Mouse (Mus musculus): ENCODE data around the gene Sema5b. TPM values are rescaled to one million over a fixed set of nuclear protein-coding genes. Genes with fewer than 3 reads are reported as not detected.

Gene Sema5b
- total and polyA plus RNA-seq, 3 experiments: not detected

GRCm38 (mm10) chr16:35630470-35631183, 89.7 kb downstream of the Sema5b start:
- H3K79me2 ChIP-seq (ENCODE audit: control insufficient read depth, insufficient read depth, low read length, poor library complexity): no peaks in the 10 kb centered on the region
- H3K4me1 ChIP-seq (ENCODE audit: control insufficient read depth in 1 of 2, insufficient read depth in 2 of 2, low read length in 2 of 2): no peaks in the 10 kb centered on the region
- H3K27ac ChIP-seq (ENCODE audit: control insufficient read depth, low read depth, low read length): no peak overlapping the region
- H3K9me3 ChIP-seq (replicated peaks; ENCODE audit: insufficient read depth, low read length): no peaks in the 10 kb centered on the region
- TF ChIP-seq ZC3H11A (IDR thresholded peaks at IDR 0.05; ENCODE audit: low read depth, low read length): no peak
- TF ChIP-seq KAT2A (conservative IDR thresholded peaks at IDR 0.05; ENCODE audit: low read depth, low read length): no peak
- no peak for TF ChIP-seq ZKSCAN1 (IDR thresholded peaks at IDR 0.05; ENCODE audit: low read depth, low read length)
- no peak for TF ChIP-seq POLR2AphosphoS2 (IDR thresholded peaks at IDR 0.05; ENCODE audit: low read length)
- TF ChIP-seq GABPA (IDR thresholded peaks at IDR 0.05; ENCODE audit: low read depth, low read length): no peak
- DNase-seq (ENCODE audit: low read depth, low spot score): no peak
- no peak overlapping the region for H3K4me3 ChIP-seq (ENCODE audit: control insufficient read depth in 1 of 2, insufficient read depth in 1 of 2, low read depth in 2 of 2, low read length in 2 of 2)
- H3K9ac ChIP-seq (ENCODE audit: control insufficient read depth, low read depth, low read length, poor library complexity, severe bottlenecking): no peak overlapping the region
- no peaks in the 10 kb centered on the region for H3K27me3 ChIP-seq (ENCODE audit: control insufficient read depth in 1 of 2, insufficient read depth in 2 of 2, low read length in 2 of 2)
- no peaks in the 10 kb centered on the region for H3K36me3 ChIP-seq (ENCODE audit: control insufficient read depth in 1 of 2, insufficient read depth in 2 of 2, low read length in 2 of 2)

- no peak for TF ChIP-seq TCF12 (IDR thresholded peaks at IDR 0.05; ENCODE audit: low read depth, low read length)
- TF ChIP-seq NELFE (IDR thresholded peaks at IDR 0.05; ENCODE audit: low read depth, low read length): no peak
- TF ChIP-seq ZKSCAN1 (IDR thresholded peaks at IDR 0.05; ENCODE audit: low read depth, low read length): no peak
- TF ChIP-seq JUND (IDR thresholded peaks at IDR 0.05; ENCODE audit: low read depth, low read length): no peak
- TF ChIP-seq MEF2A (IDR thresholded peaks at IDR 0.05; ENCODE audit: extremely low read depth, insufficient replicate concordance, low read depth, low read length, poor library complexity, severe bottlenecking): no peak
- TF ChIP-seq POLR2A (IDR thresholded peaks at IDR 0.05; ENCODE audit: control insufficient read depth in 1 of 2, insufficient read depth in 1 of 2, low read depth in 1 of 2, low read length in 2 of 2, poor library complexity in 1 of 2): no peak
- no peak for TF ChIP-seq ZC3H11A (IDR thresholded peaks at IDR 0.05; ENCODE audit: low read depth, low read length)
- no peak for TF ChIP-seq CHD1 (IDR thresholded peaks at IDR 0.05; ENCODE audit: low read depth, low read length)
- TF ChIP-seq HCFC1 (IDR thresholded peaks at IDR 0.05; ENCODE audit: low read depth, low read length): no peak
- TF ChIP-seq E2F4 (IDR thresholded peaks at IDR 0.05; ENCODE audit: borderline replicate concordance, low read depth, low read length): no peak
- Histone ChIP-seq H3K9ac (ENCODE audit: control insufficient read depth, low read depth, low read length, poor library complexity, severe bottlenecking) (no peak overlapping the region), H3K27me3 (ENCODE audit: control insufficient read depth in 1 of 2, insufficient read depth in 2 of 2, low read length in 2 of 2) (no peaks in the 10 kb centered on the region), H3K27ac (ENCODE audit: control insufficient read depth, low read depth, low read length) (no peak overlapping the region), H3K79me2 (ENCODE audit: control insufficient read depth, insufficient read depth, low read length, poor library complexity) (no peaks in the 10 kb centered on the region), H3K36me3 (ENCODE audit: control insufficient read depth in 1 of 2, insufficient read depth in 2 of 2, low read length in 2 of 2) (no peaks in the 10 kb centered on the region), H3K9me3 (replicated peaks; ENCODE audit: insufficient read depth, low read length) (no peaks in the 10 kb centered on the region), H3K4me1 (ENCODE audit: control insufficient read depth in 1 of 2, insufficient read depth in 2 of 2, low read length in 2 of 2) (no peaks in the 10 kb centered on the region), H3K4me3 (ENCODE audit: control insufficient read depth in 1 of 2, insufficient read depth in 1 of 2, low read depth in 2 of 2, low read length in 2 of 2) (no peak overlapping the region)
- DNase-seq (ENCODE audit: low read depth, low spot score): no peak
Observed at GRCm38 (mm10) chr16:35633058-35633457, 92.1 kb downstream of the Sema5b start.

GRCm38 (mm10) chr16:35634971-35635370, 94.0 kb downstream of the Sema5b start:
- no peak for TF ChIP-seq USF1 (IDR thresholded peaks at IDR 0.05; ENCODE audit: low read depth, low read length)
- TF ChIP-seq MAZ (IDR thresholded peaks at IDR 0.05; ENCODE audit: low read depth, low read length): no peak
- no peak for TF ChIP-seq CHD2 (IDR thresholded peaks at IDR 0.05; ENCODE audit: low read length)
- TF ChIP-seq TCF12 (IDR thresholded peaks at IDR 0.05; ENCODE audit: low read depth, low read length): no peak
- DNase-seq (ENCODE audit: low read depth, low spot score): no peak
- no peaks in the 10 kb centered on the region for H3K79me2 ChIP-seq (ENCODE audit: control insufficient read depth, insufficient read depth, low read length, poor library complexity)
- no peak overlapping the region for H3K27ac ChIP-seq (ENCODE audit: control insufficient read depth, low read depth, low read length)
- H3K9me3 ChIP-seq (replicated peaks; ENCODE audit: insufficient read depth, low read length): no peaks in the 10 kb centered on the region
- no peaks in the 10 kb centered on the region for H3K27me3 ChIP-seq (ENCODE audit: control insufficient read depth in 1 of 2, insufficient read depth in 2 of 2, low read length in 2 of 2)
- no peaks in the 10 kb centered on the region for H3K4me1 ChIP-seq (ENCODE audit: control insufficient read depth in 1 of 2, insufficient read depth in 2 of 2, low read length in 2 of 2)
- H3K9ac ChIP-seq (ENCODE audit: control insufficient read depth, low read depth, low read length, poor library complexity, severe bottlenecking): no peak overlapping the region
- H3K4me3 ChIP-seq (ENCODE audit: control insufficient read depth in 1 of 2, insufficient read depth in 1 of 2, low read depth in 2 of 2, low read length in 2 of 2): no peak overlapping the region
- H3K36me3 ChIP-seq (ENCODE audit: control insufficient read depth in 1 of 2, insufficient read depth in 2 of 2, low read length in 2 of 2): no peaks in the 10 kb centered on the region
